Mouse (Mus musculus) right cerebral cortex, adult 18-20 months (tissue): ENCODE results near the gene Pxdn.
A peak's percentile ranks its signal among the peaks of the same experiment; 100 is the strongest.

Experiments used
- DNase-seq: peaks from one replicate; pipeline ENCODE4 v3.0.0; 2022; ENCODE audit warnings: mixed read lengths

Gene Pxdn

GRCm38 (mm10) chr12:29953999-29954398 is 16.6 kb downstream of the Pxdn start:
- no peak for DNase-seq

GRCm38 (mm10) chr12:29954464-29954863 is 17.1 kb downstream of the Pxdn start:
- DNase-seq: no peak

- no peak for DNase-seq
Measured at GRCm38 (mm10) chr12:29956969-29957368, 19.6 kb downstream of the Pxdn start.

- no peak for DNase-seq
Measured at GRCm38 (mm10) chr12:29958637-29959036, 21.2 kb downstream of the Pxdn start.

GRCm38 (mm10) chr12:29961041-29961440 is 23.6 kb downstream of the Pxdn start:
- no peak for DNase-seq

- no peak for DNase-seq
Measured at GRCm38 (mm10) chr12:29965016-29965415, 27.6 kb downstream of the Pxdn start.

- DNase-seq: no peak
Measured at GRCm38 (mm10) chr12:29971795-29972464, 34.5 kb downstream of the Pxdn start.

GRCm38 (mm10) chr12:29972533-29972932 is 35.1 kb downstream of the Pxdn start:
- DNase-seq: no peak

- DNase-seq: no peak
Measured at GRCm38 (mm10) chr12:29980076-29980475, 42.7 kb downstream of the Pxdn start.

GRCm38 (mm10) chr12:29981722-29982293 is 44.4 kb downstream of the Pxdn start:
- DNase-seq: no peak

GRCm38 (mm10) chr12:29983190-29983589 is 45.8 kb downstream of the Pxdn start:
- no peak for DNase-seq

GRCm38 (mm10) chr12:29985126-29985525 is 47.7 kb downstream of the Pxdn start:
- no peak for DNase-seq

GRCm38 (mm10) chr12:29986241-29986640 is 48.8 kb downstream of the Pxdn start:
- DNase-seq: no peak

GRCm38 (mm10) chr12:29998895-29999294 is 61.5 kb downstream of the Pxdn start:
- no peak for DNase-seq

GRCm38 (mm10) chr12:30001951-30002350 is 64.5 kb downstream of the Pxdn start:
- DNase-seq: no peak

GRCm38 (mm10) chr12:30003680-30004364 is 66.4 kb downstream of the Pxdn start:
- DNase-seq: no peak

- DNase-seq: no peak
Measured at GRCm38 (mm10) chr12:30004365-30004723, 66.9 kb downstream of the Pxdn start.

- no peak for DNase-seq
Measured at GRCm38 (mm10) chr12:30006586-30006985, 69.2 kb downstream of the Pxdn start.

GRCm38 (mm10) chr12:30008741-30009140 is 71.3 kb downstream of the Pxdn start:
- no peak for DNase-seq

- peak; percentile 51 for DNase-seq
Measured at GRCm38 (mm10) chr12:30015501-30015900, 78.1 kb downstream of the Pxdn start.

- no peak for DNase-seq
Measured at GRCm38 (mm10) chr12:30017131-30017530, 79.7 kb downstream of the Pxdn start.

- DNase-seq: no peak
Measured at GRCm38 (mm10) chr12:30020447-30020846, 83.0 kb downstream of the Pxdn start.

GRCm38 (mm10) chr12:30023491-30023890 is 86.1 kb downstream of the Pxdn start:
- DNase-seq: no peak

- DNase-seq: no peak
Measured at GRCm38 (mm10) chr12:30024264-30024825, 86.9 kb downstream of the Pxdn start.
